Mouse (Mus musculus): ENCODE measurements around the gene Zdhhc7.

The Zdhhc7 gene

DNA sequence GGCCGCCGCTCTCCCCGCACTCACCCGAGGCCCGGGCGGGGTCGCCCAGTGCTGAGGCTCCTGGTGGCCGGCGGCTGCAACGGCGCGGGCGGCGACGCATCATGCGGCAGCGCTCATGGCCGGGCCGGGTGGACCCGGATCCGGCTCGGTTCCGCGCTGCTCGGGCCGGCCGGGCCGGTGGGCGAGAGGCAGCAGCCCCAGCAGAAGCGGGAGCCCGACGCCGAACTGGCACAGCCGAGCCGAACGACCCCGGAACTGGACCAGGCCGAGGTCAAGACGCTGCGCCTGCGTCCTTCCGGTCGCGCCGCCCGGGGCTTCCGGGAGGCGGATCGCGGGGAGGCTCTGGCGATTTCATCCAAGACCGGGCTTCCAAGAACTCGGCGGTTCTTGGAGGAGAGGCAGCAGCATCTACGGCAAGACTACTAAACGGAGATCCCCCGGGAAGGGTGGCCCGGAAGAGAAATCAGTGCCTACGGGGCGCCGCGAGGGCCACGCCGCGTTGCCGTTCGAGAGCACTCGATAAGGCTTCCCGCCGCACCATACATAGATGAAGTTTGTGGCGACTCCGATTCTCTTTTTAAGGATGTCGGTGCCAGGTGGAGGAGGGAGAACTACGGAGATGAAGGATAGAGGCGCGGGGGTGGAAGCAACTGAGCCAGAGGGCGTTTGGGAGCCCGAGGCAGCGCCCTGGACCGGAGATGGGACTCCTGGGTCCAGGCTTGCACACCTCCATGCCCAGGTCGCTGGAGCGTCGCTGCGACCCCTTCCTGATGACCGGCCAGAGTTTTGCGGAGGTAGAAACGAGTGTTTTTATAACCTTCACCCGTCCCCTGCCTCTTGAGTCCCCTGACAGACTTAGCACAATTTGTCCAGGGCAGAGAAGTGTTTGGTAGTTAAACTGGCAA, at the start of gene Zdhhc7:
TSS of gene Zdhhc7 (minus strand) at position 415 of the 905 bp plus-strand sequence.
- DNase-seq (ENCODE audit: low spot score) = peak; percentile 81

DNA sequence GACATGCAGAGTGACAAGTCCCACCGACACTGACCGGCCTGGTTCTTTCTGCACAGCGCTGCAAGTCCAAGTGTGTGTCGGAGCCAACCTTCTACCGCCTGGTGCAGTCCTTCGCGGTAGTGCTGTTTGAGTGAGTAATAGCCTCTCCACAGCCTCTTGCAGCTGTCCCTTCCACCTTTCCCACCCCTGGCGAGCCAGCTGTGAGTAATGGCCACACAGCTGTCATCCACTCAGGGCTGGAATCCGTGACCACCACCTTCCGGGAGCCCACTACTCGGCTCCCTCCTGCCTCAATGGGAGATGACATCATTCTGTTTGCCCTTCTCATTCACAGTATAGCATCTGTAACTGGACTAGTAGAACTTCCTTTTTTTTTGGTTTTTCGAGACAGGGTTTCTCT, 48.7 kb upstream of the Zdhhc7 start:
- peak; percentile 33 for DNase-seq (ENCODE audit: low spot score)

DNA sequence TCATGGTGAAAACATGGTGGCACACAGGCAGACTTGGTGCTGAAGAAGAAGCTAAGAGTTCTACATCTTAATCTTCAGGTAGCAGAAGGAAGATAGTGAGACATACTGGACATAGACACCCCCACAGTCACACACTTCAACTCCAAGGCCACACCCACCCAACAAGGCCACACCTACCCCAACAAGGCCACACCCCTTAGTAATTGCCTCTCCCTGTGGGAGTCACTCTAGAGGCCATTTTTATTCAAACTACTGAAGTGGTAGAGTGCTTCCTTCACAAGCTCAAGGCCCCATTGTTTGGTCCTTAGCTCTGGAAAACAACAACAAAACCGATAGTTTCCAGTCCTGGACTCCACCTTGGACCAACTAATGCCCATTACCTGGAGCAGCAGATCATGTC, 44.8 kb upstream of the Zdhhc7 start:
- DNase-seq (ENCODE audit: low spot score) = no peak

DNA sequence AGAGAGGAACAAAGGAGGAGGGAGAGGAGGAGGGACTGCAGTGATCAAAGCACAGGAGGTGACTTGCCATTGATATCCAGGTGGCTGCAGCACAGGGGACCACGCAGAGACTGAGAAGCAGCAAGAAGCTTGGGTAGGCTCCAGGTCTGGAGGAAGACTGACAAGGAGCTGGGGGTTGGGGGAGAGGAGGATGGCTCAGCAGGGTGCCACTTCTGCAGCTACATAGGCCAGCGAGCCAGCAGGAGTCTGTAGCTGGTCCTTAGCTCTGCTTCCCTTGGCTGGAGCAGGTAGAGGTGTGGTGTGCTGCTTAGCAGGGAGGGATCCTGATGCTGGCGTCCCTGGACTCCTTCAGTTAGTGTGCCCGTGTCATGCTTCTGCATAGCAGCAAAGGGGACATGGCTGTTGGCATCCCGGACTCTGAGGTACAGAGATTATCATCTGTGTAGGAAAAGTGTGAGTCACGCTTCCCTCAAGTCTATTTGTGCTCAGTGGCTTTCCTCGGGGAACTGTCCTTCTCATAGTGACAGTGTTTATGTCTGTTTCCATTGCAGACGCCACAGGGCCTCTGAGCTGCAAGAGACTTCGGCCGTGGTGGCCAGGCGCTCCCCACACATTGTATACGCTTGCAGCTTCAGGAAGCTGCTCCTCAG, 43.5 kb upstream of the Zdhhc7 start:
- no peak for DNase-seq (ENCODE audit: low spot score)

DNA sequence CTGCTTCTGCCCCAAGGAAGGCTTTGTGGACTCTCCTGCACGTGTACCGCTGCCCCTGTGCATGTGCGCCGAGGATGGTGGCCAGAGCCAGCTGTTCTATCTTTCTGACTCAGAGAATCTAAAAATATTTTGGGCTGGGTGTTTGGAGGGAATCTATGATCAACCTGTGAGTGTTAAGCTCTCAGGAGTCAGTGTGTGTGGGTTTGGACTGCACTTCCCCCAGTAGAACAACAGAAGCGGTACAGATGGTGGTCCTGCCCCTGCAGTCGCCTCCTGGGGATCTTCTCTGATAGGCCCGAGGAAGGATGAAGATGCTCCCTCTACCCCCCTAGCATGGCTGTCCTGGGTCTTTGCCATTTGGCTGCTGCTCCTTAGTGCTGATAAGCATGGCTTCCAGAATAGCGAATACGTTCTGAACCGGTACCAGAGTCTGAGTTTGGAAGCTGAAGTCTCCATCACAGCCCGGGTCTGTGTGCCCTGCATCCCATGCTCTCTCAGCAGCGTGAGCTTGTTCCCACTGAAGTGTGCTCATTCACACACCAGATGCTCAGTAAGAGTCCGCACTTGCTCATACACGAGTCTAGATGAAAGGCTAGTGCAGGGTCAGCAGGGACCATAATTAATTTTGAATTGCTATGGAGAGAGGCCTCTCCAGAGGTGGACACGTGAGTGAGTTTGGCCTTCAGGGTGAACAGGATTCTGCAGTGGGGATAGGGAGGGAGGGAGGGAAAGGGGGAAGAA, 42.8 kb upstream of the Zdhhc7 start:
- DNase-seq (ENCODE audit: low spot score) = no peak

DNA sequence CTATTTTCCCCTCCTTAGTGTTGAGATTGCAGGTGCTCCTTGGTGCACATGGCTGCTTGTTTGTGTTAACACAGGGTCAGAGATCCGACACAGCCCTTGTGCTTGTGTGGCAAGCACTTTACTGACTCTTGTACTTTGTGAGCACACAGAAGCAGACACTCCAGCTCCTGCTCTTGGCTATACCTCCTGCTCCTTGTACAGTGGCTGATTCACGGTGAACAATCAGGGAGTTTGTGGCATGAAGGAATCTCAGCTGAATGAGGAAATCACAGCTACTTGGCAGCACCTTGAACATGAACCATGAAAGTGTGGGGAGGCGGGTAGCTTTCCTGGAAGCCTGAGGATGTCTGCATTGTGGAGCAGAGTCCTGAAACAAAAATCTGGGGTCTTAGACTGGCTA, 39.5 kb upstream of the Zdhhc7 start:
- no peak for DNase-seq (ENCODE audit: low spot score)

DNA sequence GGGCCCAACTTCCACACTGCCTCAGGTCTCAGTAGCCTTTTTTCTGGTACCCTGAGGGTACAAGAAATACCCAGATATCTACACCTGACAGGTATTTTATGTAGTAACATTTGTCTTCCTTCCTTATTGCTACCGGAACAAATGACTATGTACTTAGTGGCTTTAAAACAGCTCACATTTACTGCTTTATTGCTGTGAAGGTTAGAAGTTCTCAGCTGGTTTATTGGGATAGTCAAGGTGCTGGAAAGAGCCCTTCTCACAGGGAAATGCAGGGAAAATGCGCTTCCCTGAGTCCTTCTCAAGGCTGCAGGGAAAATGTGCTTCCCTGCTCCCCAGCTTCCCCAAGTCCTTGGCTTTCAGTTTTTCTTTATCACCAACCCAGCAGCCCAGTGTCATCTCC, 37.7 kb upstream of the Zdhhc7 start:
- no peak for DNase-seq (ENCODE audit: low spot score)

DNA sequence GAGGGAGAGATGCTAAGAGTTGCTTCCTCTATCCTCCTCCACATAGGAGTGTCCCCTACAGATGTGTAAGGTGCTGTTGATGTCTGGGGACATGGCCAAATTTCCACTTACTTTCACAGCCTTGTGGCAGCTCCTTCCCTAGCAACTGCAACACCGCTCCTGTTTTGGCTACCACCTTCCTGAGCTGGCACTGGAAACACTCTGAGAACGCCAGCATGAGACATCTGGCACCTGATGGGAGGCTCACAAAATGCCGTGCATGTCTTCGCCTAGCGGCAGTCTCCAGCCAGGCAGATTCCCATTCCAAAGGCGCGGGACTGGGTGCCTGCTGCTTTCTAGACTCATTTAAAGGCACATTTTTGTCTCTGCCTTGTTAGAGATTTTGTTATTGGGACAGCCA, 35.3 kb upstream of the Zdhhc7 start:
- no peak for DNase-seq (ENCODE audit: low spot score)

DNA sequence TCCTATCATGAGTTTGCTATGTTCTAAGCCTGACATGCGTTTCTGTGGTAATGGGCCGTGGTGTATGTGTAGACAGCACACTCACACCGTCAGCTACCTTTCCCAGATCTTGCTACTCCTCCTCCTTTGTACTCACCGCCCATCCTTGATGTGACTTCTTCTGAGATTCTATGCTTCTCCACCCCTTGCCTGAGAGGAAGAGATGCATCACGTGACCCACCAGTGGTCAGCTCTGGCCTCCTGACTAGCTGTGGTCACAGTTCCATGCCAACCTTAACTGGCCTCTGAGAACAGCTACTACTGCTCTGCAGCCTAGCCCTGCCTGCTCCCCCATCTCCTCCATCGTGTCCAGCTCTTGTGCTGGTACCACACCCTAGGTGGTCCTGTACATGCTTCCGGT, 34.4 kb upstream of the Zdhhc7 start:
- no peak for DNase-seq (ENCODE audit: low spot score)

DNA sequence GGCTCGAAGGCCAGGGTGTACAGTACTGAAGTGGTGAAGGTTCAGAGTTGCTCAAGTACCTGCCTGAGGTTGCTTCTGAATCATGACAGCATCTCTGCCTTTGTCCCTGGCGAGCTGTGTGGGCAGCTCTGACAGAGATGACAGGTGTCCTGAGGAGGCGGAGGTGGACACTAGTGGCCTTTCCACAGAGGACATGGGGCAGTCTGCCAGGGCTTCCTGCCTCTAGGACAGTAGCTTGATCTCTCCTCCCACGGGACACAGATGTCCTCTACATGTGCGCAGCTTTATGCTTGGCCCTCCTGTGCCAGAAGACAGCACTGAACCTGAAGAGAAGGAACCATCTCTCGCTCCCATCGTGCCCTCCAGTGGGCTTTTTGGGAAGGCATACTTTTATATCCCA, 31.9 kb upstream of the Zdhhc7 start:
- DNase-seq (ENCODE audit: low spot score) = no peak

DNA sequence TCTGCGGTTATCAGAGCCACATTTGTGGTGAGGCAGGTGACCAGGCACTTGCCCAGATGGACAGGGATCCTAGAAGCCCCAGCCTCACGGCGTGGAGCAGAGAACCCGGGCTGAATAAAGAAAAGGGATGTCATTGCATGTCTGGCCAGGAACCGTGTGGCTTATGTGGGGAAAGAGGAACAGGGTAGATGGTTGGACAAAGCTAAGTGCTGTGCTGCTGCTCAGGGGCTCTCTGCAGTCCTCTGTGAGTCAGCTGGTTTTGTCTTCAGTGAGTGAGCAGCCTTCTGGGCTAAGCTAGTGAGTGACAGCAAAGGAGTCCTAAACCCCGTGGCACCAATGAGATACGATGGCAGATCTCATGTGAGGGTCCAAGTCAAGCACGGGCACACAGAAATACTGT, 29.9 kb upstream of the Zdhhc7 start:
- DNase-seq (ENCODE audit: low spot score) = no peak

DNA sequence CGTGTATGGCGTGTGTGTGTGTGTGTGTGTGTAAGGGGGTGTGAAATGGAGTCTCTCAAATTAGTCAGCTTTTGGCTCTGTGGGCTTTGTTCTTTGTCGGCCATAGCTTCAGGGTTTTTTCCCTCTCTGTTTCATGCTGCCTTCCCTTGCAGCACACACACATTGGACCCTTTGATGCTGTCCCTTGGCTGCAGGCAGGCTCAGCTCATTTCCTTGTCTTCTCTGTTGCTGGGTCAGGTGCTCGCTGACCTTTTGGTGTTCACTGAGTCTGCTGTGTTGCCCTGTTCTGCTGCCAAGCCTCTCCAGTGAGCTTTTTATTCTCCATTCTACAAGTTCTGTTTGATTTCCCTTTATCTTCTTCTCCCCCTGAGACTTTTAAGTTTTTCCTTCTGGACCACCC, 28.3 kb upstream of the Zdhhc7 start:
- DNase-seq (ENCODE audit: low spot score) = peak; percentile 51

DNA sequence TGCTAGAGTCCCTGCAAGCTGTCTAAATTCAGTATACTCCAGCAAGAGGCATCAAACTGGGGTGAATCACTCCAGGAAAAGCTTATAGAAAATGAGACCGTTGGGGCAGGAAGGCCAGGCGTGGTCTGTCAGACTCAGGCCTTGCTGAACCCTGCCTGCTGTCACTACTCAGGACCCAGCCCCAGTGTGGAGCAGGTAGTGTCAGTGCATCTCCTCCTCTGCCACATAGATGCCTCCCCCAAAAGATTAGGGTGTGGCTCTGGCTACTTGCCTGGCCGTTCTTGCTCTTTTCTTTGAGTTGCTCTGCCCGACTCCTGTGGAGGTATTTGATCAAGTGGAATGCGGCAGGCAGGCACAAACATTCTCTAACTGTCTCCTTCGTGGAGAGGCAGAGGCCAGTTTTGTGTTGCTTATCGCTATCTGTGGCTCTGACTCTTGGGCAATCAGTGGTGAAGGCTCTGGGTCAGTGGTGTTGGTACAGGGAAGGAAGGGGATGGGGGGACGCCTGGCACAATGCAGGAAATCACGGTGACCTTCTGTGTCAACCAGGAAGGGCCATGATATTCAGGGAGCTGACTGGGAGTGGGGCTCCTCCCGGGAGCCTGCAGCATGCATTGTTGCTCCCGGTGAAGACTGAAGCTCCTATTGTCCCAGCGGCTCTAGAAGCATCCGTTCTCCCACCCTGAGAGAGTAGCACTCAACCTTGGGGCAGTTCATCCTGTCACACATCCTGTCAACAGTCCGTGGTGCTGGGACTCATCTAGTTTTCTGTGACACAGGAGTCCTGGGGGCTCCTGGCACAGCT, 25.3 kb upstream of the Zdhhc7 start:
- DNase-seq (ENCODE audit: low spot score) = peak; percentile 31

DNA sequence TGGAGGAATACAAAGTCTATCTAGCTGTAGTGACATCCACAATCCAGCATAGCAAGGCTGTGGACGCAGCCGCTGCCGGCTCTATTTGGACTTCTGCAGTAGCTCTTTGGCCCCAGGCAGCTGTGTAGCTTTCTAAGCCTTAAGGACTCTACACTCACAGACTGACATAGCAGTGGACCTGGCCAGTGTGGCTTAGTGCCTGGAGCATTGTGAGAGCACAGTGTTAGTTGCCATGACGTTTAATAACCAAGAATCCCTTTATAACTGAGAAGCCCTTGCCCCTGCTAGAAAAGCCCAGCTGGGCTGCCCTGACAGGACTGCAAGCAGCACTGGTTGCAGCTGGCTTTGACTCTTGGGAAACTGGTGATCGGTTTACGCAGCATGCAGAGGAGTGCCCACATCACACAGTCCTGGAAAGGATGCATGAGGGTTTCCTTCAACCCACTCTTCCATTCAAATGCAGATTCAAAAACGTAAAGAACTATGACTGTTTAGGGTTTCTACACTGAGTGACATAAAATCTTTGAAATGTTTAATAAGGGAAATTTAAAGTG, 23.6 kb upstream of the Zdhhc7 start:
- DNase-seq (ENCODE audit: low spot score) = peak; percentile 36

DNA sequence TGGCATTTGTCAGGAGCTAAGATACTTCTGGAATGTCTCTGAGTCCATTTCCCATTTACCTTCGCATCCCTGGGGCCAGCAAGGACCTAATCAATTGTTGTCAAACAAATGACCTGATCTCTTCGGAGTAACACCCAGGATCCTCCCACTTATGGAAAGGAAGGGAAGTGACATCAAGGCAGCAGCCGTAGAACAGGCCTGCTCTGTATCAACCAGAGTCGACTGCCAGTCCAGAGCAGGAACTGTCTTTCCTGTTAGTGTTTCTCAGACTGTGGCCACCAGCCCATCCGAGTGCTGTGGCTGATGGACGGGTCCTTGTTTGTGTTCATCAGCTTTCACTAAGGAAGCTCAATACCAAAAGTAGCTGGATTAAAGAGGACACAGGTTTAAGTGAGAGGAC, 23.0 kb upstream of the Zdhhc7 start:
- DNase-seq (ENCODE audit: low spot score) = no peak

DNA sequence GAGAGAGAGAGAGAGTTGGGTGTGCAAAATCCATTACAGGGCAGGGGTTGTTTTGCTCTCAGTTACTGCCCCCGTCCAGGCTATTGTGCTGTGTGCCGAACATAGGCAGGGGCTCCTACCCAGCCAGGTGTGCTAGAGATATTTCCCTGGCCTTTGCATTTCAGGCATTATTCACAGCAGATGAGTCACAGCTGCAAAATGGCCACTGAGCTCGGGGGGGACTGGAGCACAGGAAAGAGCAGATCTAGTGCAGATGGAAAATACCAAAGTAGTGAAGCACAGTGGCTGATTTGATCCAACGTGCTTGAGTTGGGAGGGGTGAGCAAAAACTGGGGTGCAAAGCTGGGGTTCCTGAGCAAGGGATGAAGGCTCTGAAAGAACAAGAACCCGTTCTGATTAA, 19.7 kb upstream of the Zdhhc7 start:
- DNase-seq (ENCODE audit: low spot score) = no peak

DNA sequence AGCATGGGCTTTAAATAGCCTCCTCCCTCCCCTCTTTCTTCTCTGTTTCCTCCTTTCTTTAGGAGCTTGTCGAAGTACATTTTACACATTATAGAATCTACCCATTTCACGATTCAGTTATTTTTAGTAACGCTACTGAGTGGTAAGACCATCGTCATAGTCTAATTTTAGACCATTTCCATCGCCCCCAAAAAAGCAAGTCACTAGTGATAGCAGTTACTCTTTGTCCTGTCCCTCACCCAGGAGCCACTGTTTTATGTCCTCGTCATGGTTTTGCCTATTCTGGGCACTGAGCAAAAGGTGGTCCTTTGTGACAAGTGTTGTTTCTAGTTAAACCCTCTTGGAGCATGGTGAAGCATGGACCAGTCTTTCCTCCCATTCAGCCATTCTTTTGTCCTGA, 18.6 kb upstream of the Zdhhc7 start:
- DNase-seq (ENCODE audit: low spot score) = no peak

DNA sequence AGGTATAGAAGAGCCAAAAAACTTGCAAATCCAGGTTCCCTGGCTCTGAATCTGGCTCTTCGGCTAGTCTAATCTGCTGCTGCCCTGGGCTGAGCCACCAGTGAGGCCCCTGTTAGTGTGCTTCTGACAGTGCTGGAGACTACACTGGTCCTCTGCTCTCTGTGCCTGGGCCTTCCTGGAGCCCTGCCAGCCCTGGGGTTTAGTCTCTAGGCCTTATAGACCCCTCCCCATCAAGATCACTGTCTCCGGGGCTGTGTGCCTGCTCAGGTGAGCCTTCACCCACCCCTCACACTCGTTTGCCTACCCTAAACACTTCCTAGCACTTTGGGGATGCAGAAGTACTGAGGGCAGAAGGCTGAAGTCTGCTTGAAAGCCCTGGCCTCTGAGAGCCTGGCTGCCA, 18.1 kb upstream of the Zdhhc7 start:
- DNase-seq (ENCODE audit: low spot score) = no peak

DNA sequence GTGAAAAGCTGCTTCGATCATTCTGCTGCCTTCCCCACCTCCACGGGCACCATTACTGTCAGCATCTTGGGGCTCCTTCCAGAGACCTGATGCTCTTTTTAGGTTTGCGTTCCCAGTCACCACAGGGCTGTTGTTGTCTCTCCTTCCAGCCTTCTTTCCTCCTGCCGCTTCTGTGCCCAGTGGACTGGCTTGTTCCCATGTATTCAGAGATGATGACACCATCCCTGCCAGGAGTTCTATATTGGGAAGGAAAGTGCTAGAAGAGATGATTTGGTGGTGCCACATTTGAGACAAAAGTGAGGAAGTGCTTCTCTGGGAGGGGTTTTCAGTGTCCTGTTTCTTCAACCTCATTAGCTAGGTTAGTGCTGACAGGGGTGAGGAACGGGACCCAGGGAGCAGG, 17.6 kb upstream of the Zdhhc7 start:
- no peak for DNase-seq (ENCODE audit: low spot score)

DNA sequence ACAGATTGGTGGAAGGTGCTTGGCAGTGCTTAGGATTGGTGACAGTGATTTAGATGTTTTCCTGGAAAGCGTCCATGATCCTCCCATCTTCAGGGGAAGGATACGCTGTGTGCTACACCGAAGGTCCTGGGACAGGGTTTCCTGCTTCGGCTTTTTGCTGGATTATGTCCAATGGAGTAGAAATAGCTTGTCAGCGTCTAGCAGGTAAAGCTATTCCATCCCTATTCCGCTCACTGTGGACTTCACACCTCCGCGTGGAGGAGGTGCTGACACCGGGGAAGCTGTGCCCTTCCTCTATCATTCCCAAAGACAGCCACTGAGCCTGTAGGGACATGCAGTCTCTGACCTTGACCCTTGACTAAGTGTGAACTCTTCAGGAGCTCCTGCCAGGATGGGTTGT, 16.9 kb upstream of the Zdhhc7 start:
- no peak for DNase-seq (ENCODE audit: low spot score)

DNA sequence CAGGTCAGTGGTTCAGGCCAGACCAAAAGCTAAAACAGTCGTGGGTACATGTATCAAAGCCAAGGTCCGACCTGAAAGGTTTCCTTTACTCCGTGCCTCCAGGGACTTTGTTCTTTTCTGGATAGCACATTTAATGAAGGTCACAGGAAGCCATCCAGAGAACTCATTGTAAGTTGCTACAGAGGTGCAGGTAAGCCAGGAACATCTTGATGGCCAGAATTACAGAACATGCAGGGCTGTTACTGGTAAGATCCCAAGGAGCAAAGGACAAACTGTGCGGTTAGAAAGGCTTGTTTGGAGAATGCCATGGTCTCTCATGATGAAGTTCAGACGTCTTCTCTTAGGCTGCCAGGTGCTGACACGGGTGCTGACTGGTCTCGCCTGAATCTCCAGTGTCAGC, 15.3 kb upstream of the Zdhhc7 start:
- DNase-seq (ENCODE audit: low spot score) = no peak

DNA sequence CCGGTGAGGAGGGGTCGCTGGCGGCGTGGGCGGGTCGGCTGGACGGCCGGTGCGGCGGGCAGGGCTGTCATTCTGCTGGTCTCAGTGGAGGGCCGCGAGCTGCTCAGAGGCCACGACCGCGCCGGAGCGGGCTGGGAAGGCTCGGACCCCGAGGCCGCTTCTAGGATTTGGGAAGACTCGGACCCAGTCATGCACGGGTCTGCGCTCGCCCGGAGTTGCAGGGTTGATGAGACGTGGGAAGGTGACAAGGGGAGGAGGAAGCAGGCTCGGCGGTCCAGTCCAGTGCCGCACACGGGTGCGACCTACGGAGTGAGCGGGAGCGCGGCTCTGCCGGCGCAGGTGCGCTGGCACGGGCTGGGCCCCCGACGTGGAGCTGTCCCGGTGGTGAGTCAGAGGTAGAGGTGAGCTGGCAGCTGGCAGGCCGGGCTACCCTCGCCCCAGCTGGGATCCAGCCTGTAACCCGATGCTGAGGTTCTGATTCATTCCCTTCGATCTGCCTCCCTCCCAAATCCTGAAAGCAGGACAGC, 13.1 kb upstream of the Zdhhc7 start:
- DNase-seq (ENCODE audit: low spot score) = peak; percentile 33

Measured in embryo, embryonic 10 days (tissue).